Mouse (Mus musculus) c-Kit-positive CD71-positive TER-119-negative erythroid progenitor cells, embryonic 14.5 days (primary cell): ENCODE measurements around the gene Rnf130.

ENCODE experiments used
- DNase-seq: peaks from one replicate; pipeline ENCODE4 v3.0.0-alpha.2; 2013; ENCODE audit warnings: low read depth

Rnf130 gene

GRCm38 (mm10) chr11:50139571-50139970, 114.4 kb downstream of the Rnf130 start:
- no peak for DNase-seq

GRCm38 (mm10) chr11:50145529-50145928, 120.4 kb downstream of the Rnf130 start:
- DNase-seq = no peak

GRCm38 (mm10) chr11:50146121-50146520, 121.0 kb downstream of the Rnf130 start:
- no peak for DNase-seq

GRCm38 (mm10) chr11:50147267-50147957, 122.3 kb downstream of the Rnf130 start:
- no peak for DNase-seq

GRCm38 (mm10) chr11:50147958-50148476, 122.9 kb downstream of the Rnf130 start:
- no peak for DNase-seq

- DNase-seq = no peak
Measured at GRCm38 (mm10) chr11:50149200-50149599, 124.1 kb downstream of the Rnf130 start.

- DNase-seq = no peak
Measured at GRCm38 (mm10) chr11:50149603-50150150, 124.5 kb downstream of the Rnf130 start.

- DNase-seq = no peak
Measured at GRCm38 (mm10) chr11:50151374-50151773, 126.2 kb downstream of the Rnf130 start.

- DNase-seq = no peak
Measured at GRCm38 (mm10) chr11:50154166-50154565, 129.0 kb downstream of the Rnf130 start.
